Mouse (Mus musculus) midbrain, embryonic 12.5 days (tissue): ENCODE measurements around the gene Naaladl2. TPM values are rescaled to one million over a fixed set of nuclear protein-coding genes. Genes with fewer than 3 reads are reported as not detected.
A peak's percentile ranks its signal among the peaks of the same experiment; 100 is the strongest.

Experiments used
- ATAC-seq: fragments of 200-750 bp; cut with Nextera tagmentation; 2 replicates; pipeline ENCODE4 v1.8.0; 2017; ENCODE audit warnings: low read depth, moderate TSS enrichment, moderate library complexity; ENCODE audit not compliant: low FRiP score
- H3K27ac ChIP-seq: fragments of 300-500 bp; sonication (generic); replicated peaks from 2 replicates; pipeline ENCODE4 v1.5.1; 2016; ENCODE audit warnings: mild to moderate bottlenecking
- H3K27me3 ChIP-seq: fragments of 300-500 bp; sonication (generic); 2 replicates; pipeline ENCODE4 v1.6.1; 2016; ENCODE audit warnings: mild to moderate bottlenecking
- H3K36me3 ChIP-seq: fragments of 300-500 bp; sonication (generic); 2 replicates; pipeline ENCODE4 v1.6.1; 2016
- H3K4me1 ChIP-seq: fragments of 300-500 bp; sonication (generic); 2 replicates; pipeline ENCODE4 v1.6.1; 2016
- H3K4me2 ChIP-seq: fragments of 300-500 bp; sonication (generic); replicated peaks from 2 replicates; pipeline ENCODE4 v1.6.1; 2016; ENCODE audit warnings: mild to moderate bottlenecking, moderate library complexity
- H3K4me3 ChIP-seq: fragments of 300-500 bp; sonication (generic); 2 replicates; pipeline ENCODE4 v1.5.1; 2016; ENCODE audit warnings: mild to moderate bottlenecking
- H3K9ac ChIP-seq: fragments of 300-500 bp; sonication (generic); replicated peaks from 2 replicates; pipeline ENCODE4 v1.6.1; 2016; ENCODE audit warnings: mild to moderate bottlenecking, moderate library complexity
- H3K9me3 ChIP-seq: fragments of 300-500 bp; sonication (generic); 2 replicates; pipeline ENCODE4 v1.6.1; 2016; ENCODE audit warnings: mild to moderate bottlenecking
- WGBS: fragments of 180-500 bp; shearing (Covaris S2); methylation state at CpG from one replicate; pipeline ENCODE4 v1.1.7; 2016; 5-methylcytosine and 5-hydroxymethylcytosine counted together
- polyA plus RNA-seq: library from polyadenylated mRNA; unstranded; fragments of >200 nt; fragmentation: Nextera tagmentation; extraction: Ambion mirVana; gene quantifications from 2 replicates; pipeline ENCODE4 v1.2.1, GENCODE M21; 2016

Gene Naaladl2
- polyA plus RNA-seq, 1 experiment from 2014 or later: 1.0 TPM

DNA sequence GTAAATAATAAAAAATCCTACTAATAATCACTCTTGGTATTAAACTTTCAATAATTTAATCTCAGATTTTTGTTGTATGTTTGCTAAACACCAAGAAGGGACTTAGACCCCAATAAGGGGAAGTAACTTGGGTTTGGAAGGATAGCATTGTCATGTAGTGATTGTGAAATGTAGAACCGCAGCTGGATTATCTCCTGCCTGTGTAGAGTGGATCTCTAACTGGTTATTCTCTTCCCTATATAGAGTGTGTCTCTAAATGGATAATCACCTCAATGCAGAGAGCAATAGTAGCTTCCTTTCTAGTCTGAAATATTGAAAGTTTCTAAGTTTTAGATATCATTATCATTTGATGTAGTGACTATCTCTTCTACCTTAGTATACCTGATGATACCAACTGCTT is 1001.3 kb downstream of the Naaladl2 start:
- H3K4me1 ChIP-seq: no peaks in the 10 kb centered on the region
- no peaks in the 10 kb centered on the region for H3K9me3 ChIP-seq
- H3K27me3 ChIP-seq: no peaks in the 10 kb centered on the region
- H3K36me3 ChIP-seq: no peaks in the 10 kb centered on the region
- H3K9ac ChIP-seq: no peak overlapping the region
- ATAC-seq: no peak
- no peak overlapping the region for H3K27ac ChIP-seq
- no peak overlapping the region for H3K4me3 ChIP-seq
- H3K4me2 ChIP-seq: no peak overlapping the region
- 83% methylated on average over 1 of the region's 1 CpGs for WGBS

DNA sequence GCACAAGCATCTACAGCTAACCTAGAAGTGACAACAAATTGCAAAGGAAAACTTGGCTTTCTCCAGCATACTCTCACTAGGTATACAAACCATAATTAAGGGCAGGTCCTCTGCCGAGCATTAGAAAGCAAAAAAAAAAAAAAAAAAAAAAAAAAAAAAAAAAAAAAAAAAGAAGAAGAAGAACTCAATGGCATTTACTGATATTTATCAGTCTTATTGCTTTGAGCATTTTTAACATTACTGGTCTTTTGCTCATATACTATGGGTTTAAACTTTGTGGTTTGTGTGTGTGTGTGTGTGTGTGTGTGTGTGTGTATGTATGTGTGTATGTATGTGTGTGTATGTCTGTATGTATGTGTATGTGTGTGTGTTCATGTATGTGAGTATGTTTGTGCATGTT is 1006.1 kb downstream of the Naaladl2 start:
- no peak overlapping the region for H3K9ac ChIP-seq
- ATAC-seq: no peak
- no peaks in the 10 kb centered on the region for H3K27me3 ChIP-seq
- 93% methylated on average over 1 of the region's 1 CpGs for WGBS
- H3K9me3 ChIP-seq: no peaks in the 10 kb centered on the region
- H3K4me3 ChIP-seq: no peak overlapping the region
- H3K4me1 ChIP-seq: no peaks in the 10 kb centered on the region
- no peak overlapping the region for H3K27ac ChIP-seq
- H3K36me3 ChIP-seq: no peaks in the 10 kb centered on the region
- no peak overlapping the region for H3K4me2 ChIP-seq

DNA sequence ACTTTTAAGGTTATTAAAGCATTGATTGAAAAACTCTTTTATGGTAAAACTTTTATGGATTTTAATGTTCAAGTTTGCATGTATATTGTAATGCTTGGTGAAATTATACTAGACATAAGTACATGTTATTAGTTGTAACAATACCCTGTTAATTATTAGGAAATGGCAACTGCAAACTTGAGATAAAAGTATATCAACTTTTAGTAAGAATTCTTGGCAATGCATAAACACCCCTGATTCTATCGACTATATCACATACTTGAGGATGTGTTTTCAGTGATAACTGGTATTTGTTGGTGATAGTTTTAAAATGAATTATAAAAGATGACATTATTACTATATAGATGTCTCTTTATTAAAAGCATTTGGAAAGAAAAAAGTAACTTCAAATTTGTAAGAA is 1017.9 kb downstream of the Naaladl2 start:
- no peaks in the 10 kb centered on the region for H3K9me3 ChIP-seq
- H3K4me3 ChIP-seq: no peak overlapping the region
- H3K36me3 ChIP-seq: no peaks in the 10 kb centered on the region
- WGBS: 86% methylated on average over 1 of the region's 1 CpGs
- H3K4me2 ChIP-seq: no peak overlapping the region
- no peaks in the 10 kb centered on the region for H3K27me3 ChIP-seq
- H3K27ac ChIP-seq: no peak overlapping the region
- no peak overlapping the region for H3K9ac ChIP-seq
- no peaks in the 10 kb centered on the region for H3K4me1 ChIP-seq
- ATAC-seq: no peak

DNA sequence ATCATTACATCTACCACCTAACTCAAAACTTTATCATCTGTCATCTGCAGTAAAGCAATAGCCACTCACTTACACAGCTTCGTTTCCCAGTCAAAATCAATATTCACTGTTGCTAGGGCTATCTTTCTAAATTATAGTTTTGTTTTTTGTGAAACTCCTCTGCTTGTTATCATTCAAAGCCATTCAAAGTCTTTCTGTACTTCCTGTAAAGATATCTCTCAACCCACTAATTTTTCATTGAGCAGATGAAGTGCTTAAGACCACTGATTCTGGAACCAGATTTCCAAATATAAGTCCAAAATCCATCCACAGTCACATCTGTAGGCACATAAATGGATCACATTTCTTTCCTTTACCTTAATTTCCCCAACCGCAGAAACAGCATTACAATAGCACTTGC is 1020.0 kb downstream of the Naaladl2 start:
- Histone ChIP-seq H3K36me3 (no peaks in the 10 kb centered on the region), H3K4me3 (no peak overlapping the region), H3K9ac (no peak overlapping the region), H3K4me2 (no peak overlapping the region), H3K27ac (no peak overlapping the region), H3K4me1 (no peaks in the 10 kb centered on the region), H3K27me3 (no peaks in the 10 kb centered on the region), H3K9me3 (no peaks in the 10 kb centered on the region)
- no peak for ATAC-seq
- 81% methylated on average over 2 of the region's 2 CpGs for WGBS

DNA sequence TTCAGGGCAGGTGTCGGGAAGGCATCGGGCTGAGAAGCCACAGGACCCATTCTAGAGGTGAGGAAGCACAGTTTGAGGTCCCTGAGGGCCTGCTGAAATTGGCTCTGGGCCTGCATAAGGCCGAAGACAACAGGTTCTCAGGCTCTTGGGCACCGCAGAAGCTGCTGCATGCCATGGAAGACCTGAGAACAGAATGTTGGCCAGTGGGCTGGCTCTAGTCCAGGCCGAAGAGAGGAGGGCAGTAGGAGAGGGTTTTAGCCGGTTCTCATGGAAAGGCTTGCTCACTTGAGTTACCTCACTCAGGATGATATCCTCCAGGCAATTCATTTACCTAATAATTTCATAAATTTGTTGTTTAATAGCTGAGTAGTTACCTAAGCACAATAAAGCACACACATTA is 1025.9 kb downstream of the Naaladl2 start:
- no peak overlapping the region for H3K27ac ChIP-seq
- no peak overlapping the region for H3K4me3 ChIP-seq
- no peaks in the 10 kb centered on the region for H3K36me3 ChIP-seq
- 86% methylated on average over 6 of the region's 6 CpGs for WGBS
- no peaks in the 10 kb centered on the region for H3K27me3 ChIP-seq
- H3K9me3 ChIP-seq: no peaks in the 10 kb centered on the region
- H3K9ac ChIP-seq: no peak overlapping the region
- H3K4me1 ChIP-seq: no peaks in the 10 kb centered on the region
- H3K4me2 ChIP-seq: no peak overlapping the region
- no peak for ATAC-seq

DNA sequence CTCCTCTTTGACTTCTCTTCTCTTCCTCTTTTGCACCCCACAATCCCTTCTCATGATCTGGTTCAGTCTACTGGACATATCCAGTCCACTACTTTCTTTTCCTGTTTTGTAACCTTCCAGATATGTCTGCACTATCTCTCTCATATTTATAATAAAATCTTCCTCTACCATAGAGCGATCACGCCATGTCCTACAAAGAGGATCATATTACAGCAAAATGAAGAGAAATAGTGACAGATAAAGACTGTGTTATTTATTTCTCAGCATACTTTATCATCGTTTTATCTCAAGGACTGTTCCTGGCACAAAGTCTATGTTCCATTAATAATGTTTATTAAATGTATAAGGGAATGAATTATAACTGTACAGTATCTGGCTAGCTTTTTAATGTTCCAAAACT is 1029.2 kb downstream of the Naaladl2 start:
- H3K4me1 ChIP-seq: no peaks in the 10 kb centered on the region
- no peak overlapping the region for H3K27ac ChIP-seq
- no peaks in the 10 kb centered on the region for H3K36me3 ChIP-seq
- H3K27me3 ChIP-seq: no peaks in the 10 kb centered on the region
- ATAC-seq: no peak
- no peak overlapping the region for H3K9ac ChIP-seq
- 89% methylated on average over 3 of the region's 3 CpGs for WGBS
- H3K4me3 ChIP-seq: no peak overlapping the region
- H3K4me2 ChIP-seq: no peak overlapping the region
- no peaks in the 10 kb centered on the region for H3K9me3 ChIP-seq

DNA sequence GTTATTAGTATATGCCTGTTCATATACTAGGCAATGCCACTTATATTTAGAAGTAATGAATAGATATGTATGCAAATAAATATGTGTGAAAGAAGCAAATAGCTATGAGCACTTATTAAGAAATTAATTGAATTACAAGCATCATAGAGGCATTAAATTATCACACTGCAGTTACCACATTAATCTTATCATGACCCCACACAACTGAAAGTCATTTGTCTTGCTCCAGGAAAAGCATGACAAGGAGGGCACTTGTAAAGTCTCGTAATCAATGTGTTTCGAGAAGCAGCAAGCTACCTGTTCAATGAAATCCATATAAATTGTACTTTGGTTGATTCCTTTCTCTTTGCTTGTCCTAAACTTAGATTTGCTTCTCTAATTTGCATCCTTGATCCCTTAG is 1030.7 kb downstream of the Naaladl2 start:
- no peak overlapping the region for H3K4me3 ChIP-seq
- no peaks in the 10 kb centered on the region for H3K9me3 ChIP-seq
- H3K27ac ChIP-seq: no peak overlapping the region
- WGBS: 87% methylated on average over 2 of the region's 2 CpGs
- no peak overlapping the region for H3K4me2 ChIP-seq
- H3K9ac ChIP-seq: no peak overlapping the region
- H3K4me1 ChIP-seq: no peaks in the 10 kb centered on the region
- H3K27me3 ChIP-seq: no peaks in the 10 kb centered on the region
- no peak for ATAC-seq
- H3K36me3 ChIP-seq: no peaks in the 10 kb centered on the region

DNA sequence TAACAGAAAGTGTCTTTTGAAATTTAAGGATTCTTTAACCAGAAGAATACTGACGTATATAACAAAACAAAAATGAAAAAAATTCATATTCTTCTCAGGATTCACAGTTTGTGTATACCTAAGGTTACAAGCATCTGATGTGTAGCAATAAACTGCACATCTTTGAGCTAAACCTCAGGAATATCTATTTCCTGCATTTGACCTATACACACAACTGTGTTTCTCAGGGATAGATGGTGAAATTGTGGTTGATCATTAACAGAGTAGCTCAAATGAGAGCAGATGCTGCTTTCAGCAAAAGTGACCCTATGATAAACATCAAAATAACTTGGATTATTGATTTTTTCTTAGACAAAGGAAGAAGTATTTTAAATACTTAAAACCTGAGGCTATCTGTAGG is 1037.7 kb downstream of the Naaladl2 start:
- Histone ChIP-seq H3K4me3 (no peak overlapping the region), H3K4me2 (no peak overlapping the region), H3K27me3 (no peaks in the 10 kb centered on the region), H3K27ac (no peak overlapping the region), H3K36me3 (no peaks in the 10 kb centered on the region), H3K9me3 (no peaks in the 10 kb centered on the region), H3K4me1 (no peaks in the 10 kb centered on the region), H3K9ac (no peak overlapping the region)
- 84% methylated on average over 1 of the region's 1 CpGs for WGBS
- ATAC-seq: no peak

DNA sequence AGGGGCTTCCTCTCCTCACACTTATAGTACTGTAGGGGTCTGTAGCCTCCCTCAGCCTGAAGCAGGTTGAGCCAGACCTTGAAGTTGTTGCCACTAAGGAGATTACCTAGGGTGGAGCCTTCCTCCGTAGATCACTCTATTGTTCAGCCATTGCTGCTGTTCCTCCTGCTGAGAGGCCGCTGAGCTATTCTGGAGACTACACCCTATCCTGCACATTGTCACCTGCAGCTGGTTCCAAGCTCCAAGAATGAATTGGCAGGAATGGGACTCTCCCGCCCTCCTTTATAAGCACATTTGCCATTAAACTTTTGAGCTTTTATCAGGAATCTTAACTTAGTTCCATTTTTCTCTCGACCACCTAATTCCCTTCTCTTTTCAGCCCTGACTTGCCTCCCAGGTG is 1064.3 kb downstream of the Naaladl2 start:
- WGBS: 31% methylated on average over 4 of the region's 4 CpGs
- H3K9ac ChIP-seq: no peak overlapping the region
- H3K27ac ChIP-seq: no peak overlapping the region
- no peak overlapping the region for H3K4me3 ChIP-seq
- no peak for ATAC-seq
- H3K36me3 ChIP-seq: no peaks in the 10 kb centered on the region
- no peaks in the 10 kb centered on the region for H3K27me3 ChIP-seq
- H3K9me3 ChIP-seq: no peaks in the 10 kb centered on the region
- H3K4me1 ChIP-seq: no peaks in the 10 kb centered on the region
- H3K4me2 ChIP-seq: no peak overlapping the region

DNA sequence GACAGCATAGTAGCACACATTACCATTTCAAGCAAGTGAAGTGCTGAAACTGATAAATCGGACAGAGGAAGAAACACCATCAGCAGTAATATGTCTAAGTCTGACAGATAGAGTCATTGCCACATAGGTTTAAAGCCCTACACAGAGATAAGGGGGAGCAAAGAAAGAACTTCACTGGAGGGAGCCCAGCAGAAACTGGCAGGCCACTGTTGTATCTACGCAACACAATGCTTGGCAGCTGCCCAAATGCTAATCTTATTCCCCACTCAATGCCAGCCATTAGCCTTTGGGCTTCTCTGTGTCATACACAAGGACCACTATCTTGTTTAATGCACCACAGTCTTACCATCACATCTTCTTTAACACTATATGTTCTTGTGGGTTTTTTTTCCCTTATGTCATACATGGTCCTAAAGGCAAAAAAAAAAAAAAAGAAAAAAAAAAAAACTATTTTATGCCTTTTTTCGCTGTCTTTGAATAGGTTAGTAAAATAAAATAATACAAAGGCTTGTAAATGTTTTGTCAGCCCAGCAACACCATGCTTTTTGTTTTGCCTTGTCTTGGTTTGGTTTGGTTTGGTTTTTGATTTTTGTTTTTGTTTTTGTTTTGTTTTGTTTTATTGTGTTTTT is 1072.8 kb downstream of the Naaladl2 start:
- 72% methylated on average over 3 of the region's 3 CpGs for WGBS
- H3K27me3 ChIP-seq: no peaks in the 10 kb centered on the region
- 0 out of 2 replicates have a peak, but pooled peaks have one; percentile 38 for ATAC-seq
- H3K9me3 ChIP-seq: no peaks in the 10 kb centered on the region
- no peak overlapping the region for H3K4me2 ChIP-seq
- H3K36me3 ChIP-seq: no peaks in the 10 kb centered on the region
- no peak overlapping the region for H3K4me3 ChIP-seq
- no peaks in the 10 kb centered on the region for H3K4me1 ChIP-seq
- no peak overlapping the region for H3K9ac ChIP-seq
- H3K27ac ChIP-seq: no peak overlapping the region

DNA sequence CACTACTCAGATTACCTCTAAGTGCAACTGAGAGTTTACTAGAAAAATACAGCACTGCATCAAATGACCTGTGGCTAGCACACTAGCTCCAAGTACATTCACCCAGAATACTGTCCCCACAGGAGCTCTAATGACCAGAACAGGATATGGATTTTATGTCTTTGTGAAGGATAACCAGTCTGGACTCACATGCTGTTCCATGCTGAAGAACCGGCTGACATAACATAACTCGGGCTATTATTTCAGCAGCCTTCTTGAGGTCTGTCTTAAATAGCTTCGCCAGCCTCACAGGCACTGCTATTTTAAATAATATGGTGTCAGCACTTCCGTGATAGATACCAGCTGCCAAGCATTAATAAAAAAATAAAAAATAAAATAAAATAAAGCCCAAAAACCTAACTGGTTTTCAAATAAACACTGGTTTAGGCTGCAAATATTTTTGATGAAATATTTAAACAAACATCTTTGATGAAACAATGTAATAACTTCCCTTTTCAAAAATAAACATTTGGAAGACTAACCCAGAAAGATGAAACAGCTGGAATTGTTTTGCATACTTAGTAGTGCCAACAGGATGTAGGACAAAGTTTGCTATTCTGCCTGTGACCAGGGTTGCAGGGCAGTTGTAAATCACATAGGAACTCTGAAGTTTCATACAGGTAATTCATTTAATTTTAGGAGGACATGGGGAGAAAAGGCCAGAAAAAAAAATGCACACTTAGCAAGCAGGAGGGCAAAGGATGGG is 1073.5 kb downstream of the Naaladl2 start:
- Histone ChIP-seq H3K9ac (no peak overlapping the region), H3K27ac (no peak overlapping the region), H3K4me1 (no peaks in the 10 kb centered on the region), H3K27me3 (no peaks in the 10 kb centered on the region), H3K36me3 (no peaks in the 10 kb centered on the region), H3K4me2 (no peak overlapping the region), H3K9me3 (no peaks in the 10 kb centered on the region), H3K4me3 (no peak overlapping the region)
- WGBS: 72% methylated on average over 4 of the region's 4 CpGs
- ATAC-seq: no peak

DNA sequence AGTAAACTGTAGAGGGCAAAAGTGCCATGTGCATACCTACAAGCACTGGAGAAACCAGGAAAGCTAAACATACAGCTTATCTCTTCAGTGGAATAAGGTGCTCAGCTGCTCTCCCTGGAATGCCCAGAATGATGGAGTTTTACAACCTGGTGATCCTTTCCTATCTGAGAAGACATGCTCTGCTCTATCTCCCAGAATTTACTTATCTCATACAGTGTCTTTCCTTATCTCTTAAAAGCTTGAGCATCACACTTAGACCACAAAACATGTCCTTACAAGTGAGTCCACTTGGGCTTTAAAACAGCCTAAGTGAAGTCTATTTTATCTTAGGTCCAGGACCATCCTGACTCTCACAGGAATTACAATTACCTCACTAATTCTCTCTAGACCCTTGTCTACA is 1095.8 kb downstream of the Naaladl2 start:
- H3K4me1 ChIP-seq: no peaks in the 10 kb centered on the region
- no peaks in the 10 kb centered on the region for H3K27me3 ChIP-seq
- H3K4me3 ChIP-seq: no peak overlapping the region
- no peak overlapping the region for H3K9ac ChIP-seq
- no peak overlapping the region for H3K27ac ChIP-seq
- H3K36me3 ChIP-seq: no peaks in the 10 kb centered on the region
- no peak for ATAC-seq
- no peak overlapping the region for H3K4me2 ChIP-seq
- no peaks in the 10 kb centered on the region for H3K9me3 ChIP-seq

DNA sequence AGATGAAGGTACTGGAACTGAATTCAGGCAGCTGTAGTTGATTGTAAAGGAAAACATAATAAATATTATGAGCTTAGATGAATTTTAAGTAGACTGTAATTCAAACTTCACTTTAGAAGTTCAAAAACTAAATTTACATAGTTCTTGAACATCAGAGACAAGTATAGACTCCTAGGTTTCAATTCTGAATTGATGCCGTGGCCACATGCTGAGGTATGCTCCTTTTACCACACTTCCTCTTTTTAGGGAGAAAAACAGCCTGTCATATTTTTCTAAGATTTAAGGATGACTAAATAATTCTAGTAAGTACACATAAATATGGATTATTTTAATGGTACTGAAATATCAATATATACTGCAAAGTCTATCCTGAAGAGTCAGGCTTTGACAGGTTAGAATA is 1142.3 kb downstream of the Naaladl2 start:
- Histone ChIP-seq H3K27me3 (no peaks in the 10 kb centered on the region), H3K36me3 (no peaks in the 10 kb centered on the region), H3K9me3 (no peaks in the 10 kb centered on the region), H3K27ac (no peak overlapping the region), H3K4me2 (no peak overlapping the region), H3K4me1 (no peaks in the 10 kb centered on the region), H3K9ac (no peak overlapping the region), H3K4me3 (no peak overlapping the region)
- no peak for ATAC-seq
- 85% methylated on average over 1 of the region's 1 CpGs for WGBS
